Mouse (Mus musculus): ENCODE results near the gene Trpc4ap.

DNA sequence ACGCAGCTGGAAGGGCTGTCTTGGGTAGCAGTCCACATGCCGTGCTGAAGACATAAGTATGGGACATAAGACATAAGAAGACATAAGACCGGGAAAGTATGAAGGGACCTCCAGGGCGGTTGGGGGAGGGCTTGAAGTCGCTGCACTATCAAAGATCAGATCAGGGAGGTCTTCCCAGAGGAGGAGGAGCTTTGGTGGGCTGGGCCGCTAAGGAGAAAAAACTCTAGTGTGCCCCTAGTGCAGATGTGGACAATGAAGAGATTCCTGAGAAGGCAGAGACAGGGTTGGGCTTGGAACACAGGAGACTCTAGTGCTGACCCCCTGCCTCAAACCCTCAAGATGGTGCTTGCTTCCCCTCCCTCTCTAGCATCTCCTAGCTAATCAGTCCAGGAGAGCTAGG, 75.2 kb downstream of the Trpc4ap start:
- TF ChIP-seq CTCF (IDR thresholded peaks at IDR 0.05; ENCODE audit: insufficient read depth, low read length) = no peak
- no peak for TF ChIP-seq POLR2A (IDR thresholded peaks at IDR 0.05; ENCODE audit: borderline replicate concordance, extremely low read depth, low read depth, low read length)
